Mouse (Mus musculus) forebrain, postnatal 0 days (tissue): ENCODE data around the gene Rsph1. TPM values are rescaled to one million over a fixed set of nuclear protein-coding genes. Genes with fewer than 3 reads are reported as not detected.
A peak's percentile ranks its signal among the peaks of the same experiment; 100 is the strongest.

ENCODE experiments used
- ATAC-seq: fragments of 200-750 bp; cut with Nextera tagmentation; 2 replicates; pipeline ENCODE4 v1.8.0; 2017; ENCODE audit warnings: mild to moderate bottlenecking, moderate library complexity
- DNase-seq: peaks from one replicate; pipeline ENCODE4 v3.0.0-alpha.2; 2015
- H3K27ac ChIP-seq: fragments of 300-500 bp; sonication (generic); 2 replicates; pipeline ENCODE4 v1.5.1; 2014; ENCODE audit warnings: low read depth, mild to moderate bottlenecking, antibody characterized with exemption, low read length, moderate library complexity, mixed read lengths
- H3K27me3 ChIP-seq: fragments of 300-500 bp; sonication (generic); 2 replicates; pipeline ENCODE4 v1.6.1; 2014; ENCODE audit warnings: mild to moderate bottlenecking, low read length, mixed read lengths; ENCODE audit not compliant: insufficient read depth
- H3K36me3 ChIP-seq: fragments of 300-500 bp; sonication (generic); 2 replicates; pipeline ENCODE4 v1.6.1; 2014; ENCODE audit warnings: mild to moderate bottlenecking, moderate library complexity; ENCODE audit not compliant: insufficient read depth
- H3K4me1 ChIP-seq: fragments of 300-500 bp; sonication (generic); 2 replicates; pipeline ENCODE4 v1.6.1; 2014; ENCODE audit warnings: antibody characterized with exemption; ENCODE audit not compliant: insufficient read depth
- H3K4me2 ChIP-seq: fragments of 300-500 bp; sonication (generic); 2 replicates; pipeline ENCODE4 v1.6.1; 2014; ENCODE audit warnings: low read depth, mild to moderate bottlenecking, moderate library complexity
- H3K4me3 ChIP-seq: fragments of 300-500 bp; sonication (generic); 2 replicates; pipeline ENCODE4 v1.5.1; 2014; ENCODE audit warnings: low read depth, low read length, mixed read lengths
- H3K9ac ChIP-seq: fragments of 300-500 bp; sonication (generic); 2 replicates; pipeline ENCODE4 v1.6.1; 2014; ENCODE audit warnings: mild to moderate bottlenecking
- H3K9me3 ChIP-seq: fragments of 300-500 bp; sonication (generic); 2 replicates; pipeline ENCODE4 v1.6.1; 2016; ENCODE audit warnings: low read length
- CTCF ChIP-seq: sonication (generic); IDR thresholded peaks from 2 replicates; pipeline ENCODE4 v1.5.1; 2016; ENCODE audit warnings: antibody characterized with exemption, control low read depth, low read depth
- WGBS: fragments of 180-500 bp; shearing (Covaris S2); extraction: QIAGEN DNeasy Blood & Tissue Kit; methylation state at CpG from one replicate; pipeline ENCODE4 v1.1.7; 2014; 5-methylcytosine and 5-hydroxymethylcytosine counted together
- polyA plus RNA-seq: library from polyadenylated mRNA; unstranded; fragments of >200 nt; fragmentation: Nextera tagmentation; extraction: Ambion mirVana; gene quantifications from 2 replicates; pipeline ENCODE4 v1.2.1, GENCODE M21; 2015
- total RNA-seq: library from RNA; depleted of rRNA; stranded (reverse); fragments of >200 nt; gene quantifications from 2 replicates; pipeline ENCODE4 v1.2.3, GENCODE M21; 2014

Rsph1 gene
- total and polyA plus RNA-seq, 2 experiments from 2014 or later, result 6.0 to 11.3 TPM

- 0 out of 2 replicates have a peak, but pooled peaks cover 3% of the 10 kb centered on the region for H3K36me3 ChIP-seq
- no peaks in the 10 kb centered on the region for H3K27me3 ChIP-seq
- WGBS, result 88% methylated on average over 4 of the region's 4 CpGs
- H3K9me3 ChIP-seq, result no peaks in the 10 kb centered on the region
- no peaks in the 10 kb centered on the region for H3K4me1 ChIP-seq
- H3K4me2 ChIP-seq, result no peak overlapping the region
- H3K4me3 ChIP-seq, result no peak overlapping the region
- TF ChIP-seq CTCF, result no peak
- no peak overlapping the region for H3K9ac ChIP-seq
- DNase-seq (no peak), ATAC-seq (no peak)
- no peak overlapping the region for H3K27ac ChIP-seq
Observed at GRCm38 (mm10) chr17:31303401-31303800, 26.2 kb upstream of the Rsph1 start.

DNA sequence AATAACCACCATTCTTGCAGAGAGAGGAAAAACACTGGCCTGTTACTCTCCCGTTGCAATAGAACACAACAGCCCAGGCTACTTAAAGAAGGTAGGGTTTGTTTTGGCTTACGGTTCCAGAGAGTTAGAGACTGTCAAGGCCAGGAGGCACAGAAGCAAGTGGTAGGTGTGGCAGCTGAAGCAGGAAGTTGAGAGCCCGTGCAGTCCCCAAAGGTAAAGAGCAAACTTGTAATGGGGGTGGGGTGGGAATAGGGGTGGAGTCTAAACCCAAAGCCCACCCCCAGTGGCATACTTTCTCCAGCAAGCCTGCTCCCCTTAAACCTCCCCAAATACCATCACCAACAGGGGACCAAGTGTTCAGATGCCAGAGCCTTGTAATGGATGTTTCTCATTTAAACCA is 23.6 kb upstream of the Rsph1 start:
- no peaks in the 10 kb centered on the region for H3K9me3 ChIP-seq
- no peaks in the 10 kb centered on the region for H3K36me3 ChIP-seq
- H3K27me3 ChIP-seq, result no peaks in the 10 kb centered on the region
- H3K27ac ChIP-seq, result no peak overlapping the region
- no peak overlapping the region for H3K9ac ChIP-seq
- H3K4me3 ChIP-seq, result no peak overlapping the region
- peaks cover 14% of the 10 kb centered on the region for H3K4me1 ChIP-seq
- ATAC-seq (no peak), DNase-seq (no peak)
- TF ChIP-seq CTCF, result no peak
- 85% methylated on average over 3 of the region's 3 CpGs for WGBS
- H3K4me2 ChIP-seq, result no peak overlapping the region

GRCm38 (mm10) chr17:31299981-31300380 is 22.8 kb upstream of the Rsph1 start:
- Histone ChIP-seq H3K4me1 (peaks cover 20% of the 10 kb centered on the region), H3K9ac (no peak overlapping the region), H3K9me3 (no peaks in the 10 kb centered on the region), H3K36me3 (no peaks in the 10 kb centered on the region), H3K27me3 (no peaks in the 10 kb centered on the region), H3K27ac (no peak overlapping the region), H3K4me3 (no peak overlapping the region), H3K4me2 (no peak overlapping the region)
- 90% methylated on average over 4 of the region's 4 CpGs for WGBS
- TF ChIP-seq CTCF, result no peak
- ATAC-seq (no peak), DNase-seq (no peak)

DNA sequence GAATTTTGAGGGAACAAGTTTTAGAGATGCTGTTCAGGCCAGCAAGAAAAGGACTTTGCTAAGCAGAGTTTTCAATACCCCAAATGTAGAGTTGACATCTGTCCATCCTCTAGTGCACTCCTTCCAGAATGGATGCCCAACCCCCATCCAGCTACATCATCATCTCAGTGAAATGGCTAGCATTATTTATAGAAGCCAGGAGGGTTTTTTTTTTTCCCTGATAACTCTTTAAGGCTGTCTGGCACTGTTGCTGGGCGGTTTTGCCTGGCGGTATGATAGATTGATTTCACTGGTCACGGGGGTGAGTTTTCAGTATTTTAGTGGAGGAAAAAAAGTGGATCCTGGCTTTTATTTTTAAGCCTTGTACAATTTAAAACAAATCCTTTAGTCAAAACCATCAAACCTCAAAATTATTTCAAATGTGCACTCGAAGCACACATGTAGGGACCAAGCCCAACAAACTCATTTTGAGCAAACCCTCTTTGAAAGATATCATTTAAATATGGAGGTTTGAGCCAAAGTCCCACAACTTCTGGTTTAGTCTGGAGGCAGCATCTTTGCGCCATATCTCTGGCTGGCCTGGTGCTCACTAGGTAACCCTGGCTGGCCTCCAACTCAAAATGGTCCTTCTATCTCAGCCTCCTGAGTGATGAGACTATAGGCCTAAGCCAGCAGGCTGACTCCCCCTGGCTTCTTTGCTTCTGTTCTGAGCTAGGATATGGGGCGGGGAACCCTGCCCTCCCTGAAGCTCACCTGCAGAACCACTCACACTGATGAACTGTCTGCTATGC is 21.4 kb upstream of the Rsph1 start:
- no peaks in the 10 kb centered on the region for H3K9me3 ChIP-seq
- 91% methylated on average over 6 of the region's 6 CpGs for WGBS
- peaks cover 20% of the 10 kb centered on the region for H3K4me1 ChIP-seq
- ATAC-seq, result no peak
- H3K27me3 ChIP-seq, result no peaks in the 10 kb centered on the region
- H3K4me2 ChIP-seq, result no peak overlapping the region
- no peak for DNase-seq
- TF ChIP-seq CTCF, result no peak
- no peak overlapping the region; the same call in 1 of the 2 replicates for H3K9ac ChIP-seq
- no peak overlapping the region for H3K4me3 ChIP-seq
- no peak overlapping the region for H3K27ac ChIP-seq
- no peaks in the 10 kb centered on the region for H3K36me3 ChIP-seq

GRCm38 (mm10) chr17:31297521-31297939 is 20.3 kb upstream of the Rsph1 start:
- H3K27me3 ChIP-seq, result no peaks in the 10 kb centered on the region
- DNase-seq (peak; percentile 50), ATAC-seq (no peak)
- H3K36me3 ChIP-seq, result no peaks in the 10 kb centered on the region
- H3K4me2 ChIP-seq, result peak overlapping the region; percentile 88
- peaks cover 20% of the 10 kb centered on the region for H3K4me1 ChIP-seq
- TF ChIP-seq CTCF, result no peak
- 8% methylated on average over 7 of the region's 7 CpGs for WGBS
- no peaks in the 10 kb centered on the region for H3K9me3 ChIP-seq
- peak overlapping the region; percentile 65 for H3K4me3 ChIP-seq
- no peak overlapping the region for H3K27ac ChIP-seq
- no peak overlapping the region for H3K9ac ChIP-seq

DNA sequence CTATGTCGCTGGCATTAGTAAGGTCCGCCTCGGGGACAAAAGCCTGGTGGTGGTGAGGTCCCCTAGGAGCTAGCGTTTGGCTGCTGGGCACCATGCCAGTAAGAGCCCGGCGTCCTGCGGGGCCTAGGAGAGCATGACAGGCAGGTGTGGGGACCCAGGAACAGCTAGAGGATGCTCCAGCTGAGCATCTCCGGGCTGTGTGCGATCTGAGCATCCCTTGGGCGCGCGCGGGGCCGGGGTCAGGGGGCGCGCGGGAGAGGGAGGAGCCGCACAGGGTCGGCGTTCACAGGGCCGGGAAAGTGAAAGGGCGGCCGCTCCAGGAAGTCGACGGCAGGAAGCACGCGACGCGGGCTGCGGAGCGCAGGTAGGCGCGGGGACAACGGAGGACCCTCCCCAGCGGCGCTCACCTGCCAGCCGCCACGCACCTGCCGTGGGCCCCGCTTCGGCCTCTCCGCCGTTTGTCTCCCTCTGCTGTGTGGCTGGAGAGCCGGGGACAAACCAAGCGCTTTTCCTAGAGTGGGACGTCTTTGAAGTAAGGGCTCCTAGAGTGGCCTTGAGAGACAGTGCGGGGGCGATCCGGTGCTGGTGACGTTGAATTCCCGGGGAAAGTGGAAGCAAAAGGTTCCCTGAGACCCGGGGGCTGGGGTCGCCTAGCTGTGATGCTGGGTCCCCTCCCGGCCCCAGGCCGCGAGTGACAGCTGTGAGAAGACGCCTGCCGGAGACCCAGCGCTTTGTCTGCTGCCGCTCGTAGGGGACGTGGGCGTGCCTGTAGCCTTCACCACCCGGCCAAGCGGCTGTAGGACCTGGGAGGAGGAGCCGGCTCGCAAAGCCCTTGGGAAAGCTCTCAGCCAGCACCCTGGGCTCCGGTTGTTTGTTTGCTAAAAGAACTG is 19.0 kb upstream of the Rsph1 start:
- ATAC-seq, result peak; percentile 80
- Histone ChIP-seq H3K36me3 (no peaks in the 10 kb centered on the region), H3K9ac (peak overlapping the region; percentile 67), H3K9me3 (no peaks in the 10 kb centered on the region), H3K4me2 (peak overlapping the region; percentile 88), H3K27ac (peak overlapping the region; percentile 81), H3K4me3 (peak overlapping the region; percentile 65), H3K4me1 (peaks cover 20% of the 10 kb centered on the region), H3K27me3 (no peaks in the 10 kb centered on the region)
- WGBS, result 5% methylated on average over 67 of the region's 68 CpGs
- DNase-seq, result peak; percentile 77
- TF ChIP-seq CTCF, result peak; percentile 9; the same call in 1 of the 2 replicates
